Mouse (Mus musculus) liver, embryonic 16.5 days (tissue): ENCODE results near the gene Gm9639. TPM values are rescaled to one million over a fixed set of nuclear protein-coding genes. Genes with fewer than 3 reads are reported as not detected.

Experiments used
- polyA plus RNA-seq: library from polyadenylated mRNA; unstranded; fragments of >200 nt; fragmentation: Nextera tagmentation; extraction: Ambion mirVana; gene quantifications from 2 replicates; pipeline ENCODE4 v1.2.1, GENCODE M21; 2015

The Gm9639 gene
- polyA plus RNA-seq, 1 experiment from 2014 or later = not detected

Other genes with a start within 250 kb of the Gm9639 start
- gene Pttg1ip, start 213.4 kb downstream of the Gm9639 start, polyA plus RNA-seq = 87.3 and 94.5 TPM in 2 replicates
- 82.3 and 92.2 TPM in 2 replicates for gene Sumo3, start 189.0 kb downstream of the Gm9639 start, polyA plus RNA-seq
- 0.61 TPM in 1 of 2 replicates, not detected in the other for gene Gm49325, start 188.9 kb downstream of the Gm9639 start, polyA plus RNA-seq
- gene Ube2g2, start 172.8 kb downstream of the Gm9639 start, polyA plus RNA-seq = 43.7 and 46.3 TPM in 2 replicates
- 0.05 TPM in 1 of 2 replicates, not detected in the other for gene Tspear, start 108.5 kb downstream of the Gm9639 start, polyA plus RNA-seq
- not detected in 2 replicates for gene Gm19402, start 104.3 kb downstream of the Gm9639 start, polyA plus RNA-seq
- gene Gm9508, start 97.8 kb downstream of the Gm9639 start, polyA plus RNA-seq = not detected in 2 replicates
- not detected in 2 replicates for gene Gm10272, start 88.5 kb downstream of the Gm9639 start, polyA plus RNA-seq
- not detected in 2 replicates for gene Gm10024, start 83.6 kb downstream of the Gm9639 start, polyA plus RNA-seq
- gene Gm10142, start 79.3 kb downstream of the Gm9639 start, polyA plus RNA-seq = not detected in 2 replicates
- not detected in 2 replicates for gene Krtap12-1, start 74.5 kb downstream of the Gm9639 start, polyA plus RNA-seq
- not detected in 2 replicates for gene Gm10100, start 68.6 kb downstream of the Gm9639 start, polyA plus RNA-seq
- gene Gm18596, start 52.4 kb downstream of the Gm9639 start, polyA plus RNA-seq = not detected in 2 replicates
- not detected in 2 replicates for gene Gm9736, start 43.7 kb downstream of the Gm9639 start, polyA plus RNA-seq
- gene Gm3233, start 35.4 kb downstream of the Gm9639 start, polyA plus RNA-seq = not detected in 2 replicates
- not detected in 2 replicates for gene Gm3238, start 23.8 kb downstream of the Gm9639 start, polyA plus RNA-seq
- not detected in 2 replicates for gene Gm7138, start 18.1 kb downstream of the Gm9639 start, polyA plus RNA-seq
- not detected in 2 replicates for gene Gm3250, start 12.5 kb downstream of the Gm9639 start, polyA plus RNA-seq
- not detected in 2 replicates for gene Gm7137, start 6.9 kb downstream of the Gm9639 start, polyA plus RNA-seq
- gene Gm19668, start 4.1 kb upstream of the Gm9639 start, polyA plus RNA-seq = not detected in 2 replicates
- not detected in 2 replicates for gene Gm9507, start 16.8 kb upstream of the Gm9639 start, polyA plus RNA-seq
- not detected in 2 replicates for gene Gm2696, start 19.6 kb upstream of the Gm9639 start, polyA plus RNA-seq
- gene Krtap10-4, start 32.0 kb upstream of the Gm9639 start, polyA plus RNA-seq = not detected in 2 replicates
- gene Krtap10-10, start 40.9 kb upstream of the Gm9639 start, polyA plus RNA-seq = not detected in 2 replicates
- gene Gm36176, start 51.7 kb upstream of the Gm9639 start, polyA plus RNA-seq = not detected in 2 replicates
- not detected in 2 replicates for gene Gm10318, start 57.8 kb upstream of the Gm9639 start, polyA plus RNA-seq
- not detected in 2 replicates for gene Gm3285, start 66.9 kb upstream of the Gm9639 start, polyA plus RNA-seq
- gene Lrrc3, start 107.5 kb upstream of the Gm9639 start, polyA plus RNA-seq = 16.5 and 18.6 TPM in 2 replicates
- gene Trpm2, start 175.5 kb upstream of the Gm9639 start, polyA plus RNA-seq = 2.7 and 3.0 TPM in 2 replicates
- 3.7 and 4.0 TPM in 2 replicates for gene 1810043G02Rik, start 183.4 kb upstream of the Gm9639 start, polyA plus RNA-seq
- gene Pfkl, start 215.0 kb upstream of the Gm9639 start, polyA plus RNA-seq = 83.0 and 83.2 TPM in 2 replicates
- gene Dnmt3l, start 246.9 kb upstream of the Gm9639 start, polyA plus RNA-seq = not detected in 2 replicates
- gene Aire, start 248.5 kb upstream of the Gm9639 start, polyA plus RNA-seq = not detected in 2 replicates